Mouse (Mus musculus) limb, embryonic 12.5 days (tissue): ENCODE data around the gene Gm20696. TPM values are rescaled to one million over a fixed set of nuclear protein-coding genes. Genes with fewer than 3 reads are reported as not detected.

ENCODE experiments used
- ATAC-seq: fragments of 200-750 bp; cut with Nextera tagmentation; 2 replicates; pipeline ENCODE4 v1.8.0; 2017; ENCODE audit warnings: low read depth, moderate TSS enrichment; ENCODE audit not compliant: insufficient number of reproducible peaks, insufficient read depth, low FRiP score, low TSS enrichment
- H3K27ac ChIP-seq: fragments of 300-500 bp; sonication (generic); 2 replicates; pipeline ENCODE4 v1.5.1; 2016; ENCODE audit warnings: mild to moderate bottlenecking, moderate library complexity
- H3K27me3 ChIP-seq: fragments of 300-500 bp; sonication (generic); 2 replicates; pipeline ENCODE4 v1.6.1; 2016; ENCODE audit warnings: mild to moderate bottlenecking, moderate library complexity
- H3K36me3 ChIP-seq: fragments of 300-500 bp; sonication (generic); 2 replicates; pipeline ENCODE4 v1.6.1; 2016; ENCODE audit warnings: mild to moderate bottlenecking, moderate library complexity
- H3K4me1 ChIP-seq: fragments of 300-500 bp; sonication (generic); replicated peaks from 2 replicates; pipeline ENCODE4 v1.6.1; 2016
- H3K4me2 ChIP-seq: fragments of 300-500 bp; sonication (generic); 2 replicates; pipeline ENCODE4 v1.6.1; 2016; ENCODE audit warnings: mild to moderate bottlenecking, moderate library complexity
- H3K4me3 ChIP-seq: fragments of 300-500 bp; sonication (generic); replicated peaks from 2 replicates; pipeline ENCODE4 v1.5.1; 2016; ENCODE audit warnings: mild to moderate bottlenecking
- H3K9ac ChIP-seq: fragments of 300-500 bp; sonication (generic); replicated peaks from 2 replicates; pipeline ENCODE4 v1.6.1; 2016; ENCODE audit warnings: mild to moderate bottlenecking, moderate library complexity
- H3K9me3 ChIP-seq: fragments of 300-500 bp; sonication (generic); 2 replicates; pipeline ENCODE4 v1.6.1; 2016; ENCODE audit warnings: mild to moderate bottlenecking, moderate library complexity
- WGBS: fragments of 180-500 bp; shearing (Covaris S2); methylation state at CpG from one replicate; pipeline ENCODE4 v1.1.7; 2016; 5-methylcytosine and 5-hydroxymethylcytosine counted together
- polyA plus RNA-seq: library from polyadenylated mRNA; unstranded; fragments of >200 nt; fragmentation: Nextera tagmentation; extraction: Ambion mirVana; gene quantifications from 2 replicates; pipeline ENCODE4 v1.2.1, GENCODE M21; 2016

Gene Gm20696
- polyA plus RNA-seq, 1 experiment from 2014 or later, result 7.6 TPM

- Histone ChIP-seq H3K4me2 (no peak overlapping the region), H3K27ac (no peak overlapping the region), H3K4me1 (peaks cover 54% of the 10 kb centered on the region), H3K27me3 (peaks cover 2% of the 10 kb centered on the region; the same call in 1 of the 2 replicates), H3K36me3 (0 out of 2 replicates have a peak, but pooled peaks cover 3% of the 10 kb centered on the region), H3K9ac (no peak overlapping the region), H3K9me3 (no peaks in the 10 kb centered on the region), H3K4me3 (no peak overlapping the region)
- 59% methylated on average over 4 of the region's 4 CpGs for WGBS
- ATAC-seq, result no peak
Observed at GRCm38 (mm10) chr6:99375376-99375775, 291.2 kb downstream of the Gm20696 start.

GRCm38 (mm10) chr6:99374448-99375271 is 291.9 kb downstream of the Gm20696 start:
- peaks cover 49% of the 10 kb centered on the region for H3K4me1 ChIP-seq
- no peak overlapping the region for H3K4me3 ChIP-seq
- no peak overlapping the region for H3K27ac ChIP-seq
- H3K27me3 ChIP-seq, result peaks cover 2% of the 10 kb centered on the region; the same call in 1 of the 2 replicates
- H3K9ac ChIP-seq, result no peak overlapping the region
- no peaks in the 10 kb centered on the region for H3K9me3 ChIP-seq
- 73% methylated on average over 19 of the region's 19 CpGs for WGBS
- no peak for ATAC-seq
- no peak overlapping the region for H3K4me2 ChIP-seq
- H3K36me3 ChIP-seq, result 0 out of 2 replicates have a peak, but pooled peaks cover 3% of the 10 kb centered on the region

GRCm38 (mm10) chr6:99372427-99372826 is 294.2 kb downstream of the Gm20696 start:
- H3K4me1 ChIP-seq, result peaks cover 34% of the 10 kb centered on the region
- no peak overlapping the region for H3K27ac ChIP-seq
- ATAC-seq, result no peak
- WGBS, result 81% methylated on average over 5 of the region's 5 CpGs
- H3K4me2 ChIP-seq, result no peak overlapping the region
- H3K27me3 ChIP-seq, result peaks cover 2% of the 10 kb centered on the region; the same call in 1 of the 2 replicates
- H3K9ac ChIP-seq, result no peak overlapping the region
- H3K36me3 ChIP-seq, result 0 out of 2 replicates have a peak, but pooled peaks cover 3% of the 10 kb centered on the region
- no peak overlapping the region for H3K4me3 ChIP-seq
- no peaks in the 10 kb centered on the region for H3K9me3 ChIP-seq

- no peak for ATAC-seq
- Histone ChIP-seq H3K4me1 (peaks cover 30% of the 10 kb centered on the region), H3K27me3 (no peaks in the 10 kb centered on the region), H3K36me3 (0 out of 2 replicates have a peak, but pooled peaks cover 3% of the 10 kb centered on the region), H3K9me3 (no peaks in the 10 kb centered on the region), H3K9ac (no peak overlapping the region), H3K4me3 (no peak overlapping the region), H3K4me2 (no peak overlapping the region), H3K27ac (no peak overlapping the region)
- WGBS, result 87% methylated on average over 6 of the region's 6 CpGs
Observed at GRCm38 (mm10) chr6:99372016-99372415, 294.6 kb downstream of the Gm20696 start.

- peaks cover 9% of the 10 kb centered on the region for H3K4me1 ChIP-seq
- no peak overlapping the region for H3K27ac ChIP-seq
- no peaks in the 10 kb centered on the region for H3K9me3 ChIP-seq
- no peak for ATAC-seq
- H3K27me3 ChIP-seq, result no peaks in the 10 kb centered on the region
- WGBS, result 96% methylated on average over 2 of the region's 2 CpGs
- no peak overlapping the region for H3K4me2 ChIP-seq
- H3K4me3 ChIP-seq, result no peak overlapping the region
- 0 out of 2 replicates have a peak, but pooled peaks cover 3% of the 10 kb centered on the region for H3K36me3 ChIP-seq
- no peak overlapping the region for H3K9ac ChIP-seq
Observed at GRCm38 (mm10) chr6:99369931-99370330, 296.7 kb downstream of the Gm20696 start.

- Histone ChIP-seq H3K9me3 (no peaks in the 10 kb centered on the region), H3K9ac (no peak overlapping the region), H3K27me3 (no peaks in the 10 kb centered on the region), H3K27ac (no peak overlapping the region), H3K4me3 (no peak overlapping the region), H3K4me1 (peaks cover 2% of the 10 kb centered on the region; the same call in 1 of the 2 replicates), H3K4me2 (no peak overlapping the region), H3K36me3 (0 out of 2 replicates have a peak, but pooled peaks cover 3% of the 10 kb centered on the region)
- ATAC-seq, result no peak
- 74% methylated on average over 3 of the region's 3 CpGs for WGBS
Observed at GRCm38 (mm10) chr6:99369156-99369555, 297.4 kb downstream of the Gm20696 start.

GRCm38 (mm10) chr6:99368118-99368753 is 298.4 kb downstream of the Gm20696 start:
- H3K4me3 ChIP-seq, result no peak overlapping the region
- ATAC-seq, result no peak
- WGBS, result 85% methylated on average over 4 of the region's 4 CpGs
- no peaks in the 10 kb centered on the region for H3K9me3 ChIP-seq
- H3K4me1 ChIP-seq, result no peaks in the 10 kb centered on the region
- no peaks in the 10 kb centered on the region for H3K27me3 ChIP-seq
- no peak overlapping the region for H3K4me2 ChIP-seq
- no peak overlapping the region for H3K9ac ChIP-seq
- 0 out of 2 replicates have a peak, but pooled peaks cover 3% of the 10 kb centered on the region for H3K36me3 ChIP-seq
- no peak overlapping the region for H3K27ac ChIP-seq

- Histone ChIP-seq H3K36me3 (no peaks in the 10 kb centered on the region), H3K4me3 (no peak overlapping the region), H3K4me1 (no peaks in the 10 kb centered on the region), H3K27ac (no peak overlapping the region), H3K27me3 (no peaks in the 10 kb centered on the region), H3K4me2 (no peak overlapping the region), H3K9ac (no peak overlapping the region), H3K9me3 (no peaks in the 10 kb centered on the region)
- WGBS, result 47% methylated on average over 6 of the region's 6 CpGs
- no peak for ATAC-seq
Observed at GRCm38 (mm10) chr6:99364545-99364944, 302.1 kb downstream of the Gm20696 start.

- H3K4me2 ChIP-seq, result no peak overlapping the region
- no peaks in the 10 kb centered on the region for H3K9me3 ChIP-seq
- H3K4me3 ChIP-seq, result no peak overlapping the region
- H3K36me3 ChIP-seq, result no peaks in the 10 kb centered on the region
- no peaks in the 10 kb centered on the region for H3K4me1 ChIP-seq
- H3K27ac ChIP-seq, result no peak overlapping the region
- H3K9ac ChIP-seq, result no peak overlapping the region
- WGBS, result 90% methylated on average over 4 of the region's 4 CpGs
- H3K27me3 ChIP-seq, result no peaks in the 10 kb centered on the region
- no peak for ATAC-seq
Observed at GRCm38 (mm10) chr6:99360581-99360980, 306.0 kb downstream of the Gm20696 start.

GRCm38 (mm10) chr6:99359765-99360499 is 306.7 kb downstream of the Gm20696 start:
- no peaks in the 10 kb centered on the region for H3K36me3 ChIP-seq
- H3K9ac ChIP-seq, result no peak overlapping the region
- H3K9me3 ChIP-seq, result no peaks in the 10 kb centered on the region
- H3K4me1 ChIP-seq, result no peaks in the 10 kb centered on the region
- no peak for ATAC-seq
- H3K4me2 ChIP-seq, result no peak overlapping the region
- no peak overlapping the region for H3K27ac ChIP-seq
- H3K27me3 ChIP-seq, result no peaks in the 10 kb centered on the region
- no peak overlapping the region for H3K4me3 ChIP-seq
- 77% methylated on average over 6 of the region's 6 CpGs for WGBS
